Mouse (Mus musculus) thymus, adult 18-20 months (tissue): Measurements from ENCODE around the gene Phf13.
A peak's percentile ranks its signal among the peaks of the same experiment; 100 is the strongest.

Experiments
- DNase-seq, 2 experiments: peaks; one replicate each; pipeline ENCODE4 v3.0.0; 2022; ENCODE audit warnings: mixed read lengths in 2 of 2

Gene Phf13

DNA sequence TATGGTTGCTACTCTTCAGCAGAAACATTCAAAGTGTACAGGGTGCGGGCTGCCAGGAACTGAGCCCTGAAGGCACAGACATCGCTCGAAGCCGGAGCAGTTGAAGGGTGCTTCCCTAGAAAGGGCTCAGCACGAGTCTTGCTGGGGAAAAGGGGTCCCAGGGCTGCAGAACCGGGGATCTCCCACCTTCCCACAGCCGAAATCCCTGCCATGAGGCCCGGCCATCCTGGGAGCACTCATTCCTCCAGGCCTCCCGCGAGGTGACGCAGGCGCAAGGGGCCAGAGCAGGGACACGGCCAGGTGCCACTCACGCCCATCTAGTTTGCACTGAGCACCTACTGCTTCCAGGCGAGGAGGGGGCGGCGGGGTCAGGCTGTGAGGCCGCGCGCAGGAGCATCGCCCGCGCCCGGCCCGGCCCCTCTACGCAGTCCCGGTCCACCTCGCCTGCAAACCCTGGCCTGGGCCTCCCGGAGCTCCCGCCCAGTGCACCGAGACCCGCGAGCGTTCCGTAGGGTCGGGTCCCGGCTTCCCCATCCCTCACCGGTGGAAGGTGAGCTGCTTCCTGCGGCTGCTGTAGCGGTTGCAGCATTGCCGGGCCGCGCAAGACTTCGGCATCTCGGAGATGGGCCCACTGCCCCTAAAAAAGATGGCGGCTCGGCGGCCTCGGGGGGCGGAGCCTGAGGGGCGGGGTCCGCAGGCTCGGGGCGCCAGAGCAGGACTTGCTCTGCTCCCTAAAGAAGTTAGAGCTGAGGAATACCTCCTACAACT, 7.5 kb downstream of the Phf13 start, which contains the start of gene Thap3:
Gene Thap3 (minus strand): TSS at position 656 of the 768 bp plus-strand sequence.
- peak; percentile 76 to 77 for DNase-seq

DNA sequence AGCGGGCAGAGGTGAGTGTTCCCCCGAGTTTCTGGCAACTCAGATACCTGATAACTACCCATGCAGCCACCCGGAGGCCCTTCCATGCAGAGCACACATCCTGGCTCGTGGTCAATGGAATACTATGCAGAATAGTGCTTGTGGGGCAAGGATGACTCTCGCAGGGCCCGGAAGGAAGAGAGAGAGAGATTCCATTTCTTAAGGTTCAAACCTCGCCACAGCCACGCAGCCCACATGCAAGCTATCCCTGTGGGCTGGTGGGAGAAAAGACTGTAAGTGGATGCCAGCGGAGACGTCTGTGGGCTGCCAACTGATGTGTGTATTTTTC, 8.1 kb downstream of the Phf13 start:
- DNase-seq: no peak

DNA sequence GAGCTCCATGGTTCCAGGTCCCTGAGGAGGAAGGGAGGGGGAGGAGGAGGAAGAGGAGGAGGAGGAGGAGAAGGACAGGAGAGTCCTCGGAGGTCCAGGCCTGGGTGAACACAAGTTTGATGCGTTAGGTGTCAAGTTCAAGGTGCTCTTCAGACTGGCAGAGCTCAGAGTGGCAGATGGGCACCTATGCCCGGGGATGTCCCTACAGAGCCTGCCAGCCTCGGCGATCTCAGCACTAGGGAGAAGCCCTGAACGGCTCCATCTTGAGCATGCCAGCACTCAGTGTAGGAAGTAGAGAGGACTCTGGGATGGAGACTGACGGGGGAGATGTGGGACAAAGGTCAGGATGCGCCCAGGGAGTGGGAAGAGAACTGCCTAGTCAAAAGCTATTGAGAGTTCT, 9.4 kb downstream of the Phf13 start:
- no peak for DNase-seq

DNA sequence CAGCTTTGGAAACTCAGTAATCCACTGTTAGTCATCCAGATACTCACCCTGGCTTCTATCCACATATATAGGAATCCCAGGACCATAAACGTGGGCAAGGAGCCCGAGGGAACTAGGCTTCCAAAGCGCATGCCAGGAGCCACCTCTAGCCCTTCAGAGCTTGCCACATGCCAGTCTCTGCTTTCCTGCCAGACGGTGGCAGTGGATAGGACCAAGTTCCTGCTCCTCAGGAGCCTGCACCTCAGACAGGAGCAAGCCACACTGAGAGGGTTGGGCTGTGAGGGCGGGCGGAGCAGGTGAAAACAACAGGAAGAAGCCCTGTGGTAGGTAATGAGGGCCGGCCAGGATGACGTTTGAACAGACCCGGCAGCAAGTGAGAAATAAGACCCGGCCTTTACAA, 10.2 kb downstream of the Phf13 start:
- no peak for DNase-seq

DNA sequence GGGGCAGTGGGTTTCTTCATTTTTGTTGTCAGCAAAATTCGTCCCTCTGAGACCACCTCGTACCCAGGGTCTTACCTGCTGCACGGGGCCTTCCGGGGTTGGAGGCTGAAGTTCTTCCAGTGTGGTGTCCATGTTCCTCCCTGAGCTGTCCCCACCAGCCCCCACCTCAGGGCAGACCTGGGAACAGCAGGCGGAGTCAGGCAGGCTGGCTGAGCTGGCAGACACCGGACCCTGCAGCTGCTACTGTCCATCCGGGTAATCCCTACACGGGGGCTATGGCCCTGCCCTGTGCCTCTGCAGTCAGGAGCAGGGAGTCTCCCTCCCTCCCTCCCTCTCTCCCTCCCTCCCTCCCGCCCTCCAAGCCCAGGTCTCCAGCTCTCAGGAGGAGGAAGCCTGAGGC, 12.5 kb downstream of the Phf13 start:
- DNase-seq: no peak

DNA sequence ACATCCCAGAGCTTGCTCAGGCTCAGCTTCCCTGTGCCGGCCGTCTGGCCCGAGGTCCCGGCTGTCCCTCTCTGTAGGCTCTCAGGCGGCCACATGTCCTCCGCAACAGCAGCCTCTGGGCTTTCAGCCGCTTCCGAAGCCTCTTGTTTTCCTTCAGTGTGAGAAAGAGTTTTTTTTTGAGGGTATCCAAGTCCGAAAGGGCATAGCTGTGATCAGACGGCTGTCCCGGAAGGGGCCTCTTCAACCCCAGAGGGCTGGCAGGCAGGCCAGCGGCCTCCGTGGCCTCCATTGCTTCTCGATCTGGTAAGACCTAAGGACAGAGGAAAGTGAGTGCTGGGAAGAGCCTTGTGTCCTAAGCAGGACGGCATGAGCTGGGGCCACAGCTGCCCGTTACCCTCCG, 13.0 kb downstream of the Phf13 start:
- DNase-seq: no peak

DNA sequence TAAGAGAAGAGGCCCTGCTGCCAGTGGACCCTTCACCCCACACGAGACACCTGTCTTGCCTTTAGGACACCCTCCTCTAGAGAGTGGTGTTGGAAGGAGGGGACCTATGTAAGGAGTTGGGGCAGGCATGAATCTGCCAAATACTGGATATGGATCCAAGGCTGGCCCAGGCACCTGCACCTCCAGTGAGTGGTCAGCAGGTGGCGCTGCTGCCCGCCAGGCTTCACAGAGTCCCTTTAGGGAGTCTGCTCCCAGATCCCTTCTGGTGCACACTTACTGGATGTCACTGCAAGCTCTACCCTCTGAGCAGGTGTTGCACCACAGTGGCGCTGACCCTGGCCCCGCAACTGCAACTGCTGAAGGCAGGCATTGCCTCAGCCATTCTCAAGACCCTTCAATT, 14.7 kb downstream of the Phf13 start:
- peak; percentile 46 to 48 for DNase-seq

DNA sequence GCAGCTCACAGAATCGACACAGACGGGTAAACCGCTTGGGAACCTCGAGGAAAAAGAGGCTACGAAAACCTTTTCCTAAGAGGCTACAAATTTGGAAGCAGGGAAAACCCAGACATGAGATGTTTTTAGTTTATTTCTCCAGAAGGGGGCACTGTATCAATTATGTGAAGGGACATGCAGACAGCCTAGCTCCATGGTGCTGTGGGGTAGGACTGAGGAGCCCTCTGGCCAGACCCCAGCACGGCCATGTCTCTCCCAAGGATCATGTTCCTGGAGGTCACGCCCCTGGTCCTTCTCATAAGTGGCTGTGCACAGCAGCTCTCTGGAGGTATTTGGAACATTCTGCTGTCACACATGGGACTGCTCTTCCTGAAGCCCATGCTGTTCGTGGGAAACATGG, 15.4 kb downstream of the Phf13 start:
- no peak for DNase-seq

DNA sequence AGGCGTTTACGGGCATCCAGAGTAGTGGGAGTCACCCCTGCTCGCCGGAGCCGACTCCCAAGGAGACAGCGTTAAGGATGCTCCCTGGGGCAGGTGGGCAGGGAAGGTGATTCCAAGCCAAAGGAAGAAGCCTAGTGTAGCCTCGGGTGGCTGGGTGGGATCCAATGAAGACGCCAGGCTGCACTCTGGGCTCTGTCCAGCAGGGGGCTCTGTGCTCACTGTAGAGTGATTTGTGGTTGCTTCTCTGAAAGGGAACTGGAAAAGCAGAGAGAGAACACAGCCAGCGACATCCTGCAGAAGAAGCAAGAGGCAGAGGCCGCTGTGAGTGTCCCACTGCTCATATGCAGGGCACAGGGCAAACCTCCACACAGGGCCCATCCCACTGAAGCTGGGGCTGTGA, 18.3 kb downstream of the Phf13 start:
- peak; percentile 55 to 65 for DNase-seq

DNA sequence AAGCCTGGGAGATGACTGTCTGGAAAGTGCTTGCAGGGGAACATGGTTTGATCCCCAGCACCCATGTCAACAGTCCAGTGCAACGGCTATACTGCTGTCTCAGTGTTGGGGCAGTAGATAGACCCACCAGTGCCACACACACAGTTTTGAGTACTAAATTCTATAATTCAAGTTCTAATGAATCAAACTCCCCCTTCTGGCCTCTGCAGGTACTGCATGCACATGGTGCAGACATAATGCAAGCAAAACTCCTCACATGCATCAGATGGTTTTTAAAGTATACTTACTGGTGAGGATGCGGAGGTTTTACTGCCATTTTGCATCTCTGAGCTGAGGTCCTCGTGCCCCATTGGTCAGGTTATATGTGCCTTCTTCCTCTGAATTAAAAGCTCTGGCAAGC, 20.6 kb downstream of the Phf13 start:
- no peak for DNase-seq

DNA sequence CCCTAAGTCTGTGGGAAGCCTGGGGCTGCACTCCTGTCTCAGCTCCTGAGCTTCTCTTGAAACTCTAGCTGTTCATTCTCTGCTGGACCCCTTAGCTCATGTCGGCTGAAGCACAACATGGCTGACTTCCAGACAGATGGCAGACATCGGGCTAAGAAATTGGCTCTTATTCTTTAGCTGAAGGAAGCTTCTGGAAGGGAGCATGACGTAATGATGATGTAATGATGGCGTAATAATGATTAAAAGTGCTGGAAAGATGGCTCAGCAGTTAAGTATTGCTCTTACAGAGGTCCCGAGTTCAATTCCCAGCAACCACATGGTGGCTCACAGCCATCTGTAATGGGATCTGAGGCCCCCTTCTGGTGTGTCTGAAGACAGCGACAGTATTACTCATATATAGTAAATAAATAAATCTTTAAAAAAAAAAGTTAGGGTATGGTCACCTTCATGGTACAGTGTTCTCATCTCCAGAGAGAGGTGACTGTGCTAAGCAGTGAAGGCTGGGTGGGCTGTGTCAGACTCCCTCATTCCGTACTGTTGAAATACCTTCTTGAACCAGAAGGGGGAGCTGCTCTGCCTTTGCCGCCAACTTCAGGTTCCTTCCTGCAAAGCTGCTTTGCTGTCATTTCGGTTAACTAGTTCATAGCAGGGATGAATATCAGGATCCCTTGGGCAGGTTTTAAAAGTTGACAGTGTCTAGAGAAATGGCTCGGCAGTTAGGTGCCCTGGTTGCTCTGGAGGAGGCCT, 23.7 kb downstream of the Phf13 start:
- DNase-seq: no peak

DNA sequence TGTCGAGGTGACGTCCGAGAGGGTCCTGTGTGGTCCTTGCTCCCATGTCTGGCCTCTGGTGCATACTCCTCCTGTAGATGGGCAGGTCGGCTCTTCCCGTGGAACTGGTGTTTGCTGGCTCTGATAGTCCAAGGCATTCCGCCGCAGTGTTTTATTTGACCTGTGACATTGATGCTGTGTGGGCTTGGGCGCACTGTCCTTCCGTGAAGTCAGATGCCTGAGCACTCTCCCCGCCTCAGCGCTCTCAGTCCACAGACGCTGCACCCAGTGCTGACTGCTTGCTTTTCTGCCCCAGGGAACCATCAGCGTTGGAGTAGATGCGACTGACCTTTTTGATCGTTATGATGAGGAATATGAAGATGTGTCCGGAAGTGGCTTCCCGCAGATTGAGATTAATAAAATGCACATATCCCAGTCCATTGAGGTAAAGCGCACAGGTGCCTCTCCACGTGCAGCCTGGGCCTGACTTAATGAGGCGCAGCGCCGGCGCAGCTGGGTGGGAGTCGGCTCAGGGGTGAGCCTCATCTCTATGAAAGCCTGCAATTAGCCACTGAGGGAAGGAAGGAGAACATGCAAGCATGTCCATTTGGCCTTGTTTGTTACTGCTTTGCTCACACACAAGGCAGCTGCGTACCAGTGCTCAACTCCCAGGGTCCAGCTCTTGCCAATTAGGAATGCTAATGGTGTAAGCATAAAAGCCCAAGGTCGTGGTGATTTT, 27.7 kb downstream of the Phf13 start:
- no peak for DNase-seq

DNA sequence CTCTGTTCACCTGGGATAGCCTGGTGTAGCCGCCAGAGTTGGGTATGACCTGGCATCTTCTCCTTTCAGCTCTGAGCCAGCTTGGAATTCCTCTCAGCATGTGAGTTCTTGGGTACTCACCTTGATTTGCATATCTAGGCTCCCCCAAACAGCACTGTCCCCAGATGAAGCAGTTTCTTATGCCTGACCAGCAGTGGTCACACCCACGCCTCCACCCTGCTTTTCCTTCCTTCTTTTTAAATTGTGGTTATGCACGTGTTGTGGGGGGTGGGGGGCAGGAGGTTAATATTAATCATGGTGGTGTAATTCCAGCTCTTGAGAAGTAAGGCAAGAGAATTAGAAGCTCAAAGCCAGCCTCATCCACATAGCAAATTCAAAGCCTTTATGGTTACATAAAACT, 33.2 kb downstream of the Phf13 start:
- DNase-seq: no peak

DNA sequence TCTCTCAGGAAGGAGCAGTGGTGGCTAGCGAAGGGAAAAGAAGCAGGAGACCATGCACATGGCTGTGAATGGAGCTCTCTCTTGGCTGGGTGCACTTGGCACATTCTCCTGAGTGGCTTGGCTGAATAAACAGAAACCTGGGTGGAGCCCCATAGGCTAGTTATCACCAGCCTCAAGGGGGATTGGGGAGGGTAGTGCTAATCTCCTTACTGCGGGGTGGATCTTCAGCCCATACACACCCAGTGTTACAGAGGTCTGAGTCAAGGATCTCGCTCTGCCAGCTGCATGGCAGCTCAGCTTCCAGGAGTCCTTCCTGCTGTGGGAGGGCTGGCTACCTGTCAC, 35.6 kb downstream of the Phf13 start:
- DNase-seq: no peak

DNA sequence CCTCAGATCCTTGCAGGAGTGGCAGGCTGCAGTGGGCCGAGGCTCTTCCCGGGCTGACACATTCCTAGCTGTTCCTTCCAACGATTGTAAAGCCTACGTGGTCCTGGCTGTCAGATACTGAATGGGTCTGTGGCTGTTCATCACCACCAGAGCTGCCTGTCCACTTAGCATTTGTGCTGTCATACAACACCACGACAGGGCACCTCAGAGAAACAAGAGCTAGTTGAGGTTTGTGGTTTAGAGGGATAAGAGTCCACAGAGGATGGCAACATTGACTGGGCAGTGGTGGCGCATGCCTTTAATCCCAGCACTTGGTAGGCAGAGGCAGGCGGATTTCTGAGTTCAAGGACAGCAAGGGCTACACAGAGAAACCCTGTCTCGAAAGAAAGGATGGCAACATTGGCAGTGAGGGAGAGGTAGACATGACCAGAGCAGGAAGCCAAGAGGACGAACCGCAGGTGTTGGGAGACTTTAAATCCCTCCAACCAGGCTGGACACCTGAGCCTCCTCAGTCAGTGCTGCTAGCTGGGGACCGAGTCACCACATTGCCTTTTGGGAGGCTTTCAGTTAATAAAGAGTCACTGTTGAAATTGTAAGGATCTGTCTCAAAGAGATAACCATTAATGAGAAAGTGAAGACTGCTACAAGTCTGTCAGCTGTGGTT, 36.1 kb downstream of the Phf13 start:
- no peak for DNase-seq

DNA sequence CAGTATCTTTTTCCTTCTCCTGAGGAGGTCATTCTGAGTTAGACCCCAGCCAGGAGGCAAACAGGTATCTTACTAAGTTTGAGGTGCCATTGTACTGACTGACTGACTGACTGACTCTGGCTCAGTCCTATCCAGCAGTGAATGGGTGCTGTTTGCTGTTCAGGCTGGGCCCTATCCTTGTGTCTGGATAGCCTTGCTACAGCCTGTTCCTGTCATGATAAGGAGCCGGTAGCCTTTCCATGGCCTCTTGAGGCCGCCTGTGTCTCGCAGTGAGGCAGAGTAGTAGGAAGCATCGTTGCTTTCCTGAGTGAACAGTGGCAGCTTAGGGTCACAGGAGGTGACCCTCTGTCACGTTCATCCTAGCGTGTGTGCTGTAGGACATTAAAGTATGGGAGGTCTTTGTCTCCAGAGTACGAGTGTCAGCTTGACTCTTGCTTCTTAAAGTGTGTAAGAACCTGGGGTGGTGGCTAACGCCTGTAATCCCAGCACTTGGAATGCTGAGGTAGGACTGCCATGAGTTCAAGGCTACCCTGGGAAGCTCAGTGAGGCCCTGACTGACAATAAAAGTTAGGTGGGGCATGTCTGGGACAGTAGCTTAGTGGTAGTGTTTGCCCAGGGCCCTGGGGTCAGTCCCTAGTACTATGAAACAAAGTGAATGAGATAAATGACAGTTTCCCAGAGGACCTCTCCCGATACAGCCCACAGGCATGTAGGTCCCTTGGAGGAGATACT, 38.3 kb downstream of the Phf13 start:
- no peak for DNase-seq

DNA sequence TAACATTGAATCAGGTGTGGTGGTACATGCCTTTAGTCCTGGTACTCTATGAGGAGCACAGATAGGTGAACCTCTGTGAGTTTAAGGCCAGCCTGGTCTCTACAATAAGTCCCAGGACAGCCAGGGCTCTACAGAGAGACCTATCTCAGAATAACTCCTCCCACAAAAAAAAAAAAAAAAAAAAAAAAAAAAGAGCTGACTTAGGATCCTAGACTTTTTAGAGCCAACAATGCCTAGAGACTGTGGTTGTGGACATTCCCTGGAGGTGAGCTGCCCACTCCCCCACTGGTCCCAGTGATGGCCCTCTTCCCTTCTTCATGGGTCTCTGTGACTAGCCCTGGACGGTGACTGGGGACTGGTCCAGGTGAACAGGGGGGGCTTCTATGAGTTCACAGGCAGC, 40.3 kb downstream of the Phf13 start:
- DNase-seq: no peak

DNA sequence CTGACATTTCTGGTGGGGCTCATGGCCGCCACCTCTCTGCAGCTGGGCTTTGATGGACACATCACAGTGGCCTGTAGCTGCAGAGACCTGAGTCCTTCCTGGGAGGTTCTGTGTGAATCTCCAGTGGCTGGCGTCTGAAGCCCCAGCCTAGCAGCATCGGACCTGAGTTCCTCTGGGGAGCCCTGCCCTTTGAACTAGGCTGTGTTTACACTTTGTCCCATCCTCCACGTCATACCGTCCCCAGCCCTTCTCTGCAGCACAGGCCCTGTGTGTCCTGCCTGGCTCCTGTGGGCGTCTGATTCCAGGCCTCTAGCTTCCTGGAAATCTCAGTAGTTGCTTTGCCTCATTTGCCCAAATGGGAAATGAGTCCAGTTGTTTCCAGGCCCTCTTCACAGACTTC, 42.8 kb downstream of the Phf13 start:
- DNase-seq: no peak

DNA sequence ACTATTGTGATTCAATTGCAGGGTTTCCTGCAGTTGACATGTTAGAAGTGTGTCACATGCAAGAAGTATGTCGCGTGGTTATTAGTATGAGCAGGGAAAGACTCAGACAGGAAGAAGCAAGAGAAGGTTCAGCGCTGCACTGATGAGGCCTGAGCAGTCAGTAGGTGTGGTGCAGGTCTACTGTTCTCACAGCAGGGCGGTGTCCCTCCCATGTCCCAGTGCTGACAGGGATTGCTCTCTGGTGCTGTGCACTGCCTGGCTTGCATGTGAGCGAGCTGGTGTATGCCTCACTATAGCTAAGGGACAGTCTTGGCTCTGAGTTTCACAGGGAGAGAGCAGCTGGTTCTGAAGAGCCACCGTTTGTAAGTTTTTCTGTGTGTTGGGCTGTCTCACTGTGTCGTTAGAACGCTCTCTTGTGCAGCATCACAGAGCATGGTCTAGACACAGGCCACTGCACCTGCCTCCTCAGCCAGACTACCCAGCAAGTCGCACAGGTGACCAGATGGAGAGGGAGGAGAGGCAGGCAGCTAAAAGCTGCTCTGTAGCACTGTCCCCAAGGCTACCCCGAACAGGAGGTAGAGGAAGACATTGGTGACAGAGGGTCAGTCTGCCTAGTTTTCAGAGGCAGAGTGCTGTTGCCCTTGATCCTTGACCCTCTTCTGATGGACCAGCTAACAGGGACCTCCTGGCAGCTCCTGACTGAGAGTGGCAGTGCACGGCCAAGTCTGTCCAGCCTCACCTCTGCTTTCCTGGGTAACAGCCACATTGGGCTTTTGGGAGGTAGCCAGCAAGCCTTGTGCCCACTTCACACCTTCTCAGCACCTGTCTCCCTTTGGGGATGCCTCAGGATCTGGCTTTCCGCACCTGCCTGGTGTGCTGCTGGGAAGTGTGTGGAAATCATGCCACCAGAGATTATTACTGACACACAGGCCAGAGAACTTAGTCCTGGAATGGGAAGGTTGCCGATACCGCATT, 47.3 kb downstream of the Phf13 start:
- DNase-seq: no peak

DNA sequence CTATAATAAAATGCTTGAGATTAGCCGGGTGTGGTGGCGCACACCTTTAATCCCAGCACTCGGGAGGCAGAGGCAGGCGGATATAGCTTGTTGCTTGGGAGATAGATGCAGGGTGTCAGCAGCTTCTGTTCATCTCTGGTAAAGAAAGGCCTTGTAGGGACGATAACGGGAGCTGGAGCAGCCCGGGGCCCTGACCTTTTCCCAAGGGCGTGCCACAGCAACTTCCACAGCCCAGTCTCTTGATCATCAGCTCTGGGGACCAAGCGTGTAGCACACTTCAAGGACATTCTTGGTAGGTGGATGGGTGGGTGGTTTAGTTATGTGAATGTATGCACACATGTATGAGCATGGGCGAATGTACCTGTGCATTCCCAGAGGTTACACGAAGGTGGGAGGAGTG, 49.8 kb downstream of the Phf13 start:
- no peak for DNase-seq
